Mouse (Mus musculus) lung, adult 2 months (tissue): ENCODE measurements around the gene Ccl22. TPM values are rescaled to one million over a fixed set of nuclear protein-coding genes. Genes with fewer than 3 reads are reported as not detected.

Experiments used
- DNase-seq: peaks from one replicate; pipeline ENCODE4 v3.0.0; 2022
- H3K4me1 ChIP-seq: fragments of 200-500 bp; 2 replicates; pipeline ENCODE4 v1.6.1; 2011; ENCODE audit warnings: low read length; ENCODE audit not compliant: control insufficient read depth, insufficient read depth
- H3K4me3 ChIP-seq: fragments of 200-500 bp; replicated peaks from 2 replicates; pipeline ENCODE3; 2011; ENCODE audit warnings: low read depth, mild to moderate bottlenecking, control low read depth, low read length; ENCODE audit errors: extremely low read depth
- CTCF ChIP-seq: fragments of 200-500 bp; IDR thresholded peaks from 2 replicates; pipeline ENCODE4 v1.5.1; 2011; ENCODE audit warnings: mild to moderate bottlenecking, low read length, control low read depth; ENCODE audit not compliant: insufficient read depth
- POLR2A ChIP-seq: fragments of 200-500 bp; IDR thresholded peaks from 2 replicates; pipeline ENCODE4 v1.6.1; 2011; ENCODE audit warnings: low read depth, mild to moderate bottlenecking, control low read depth, low read length, borderline replicate concordance; ENCODE audit errors: extremely low read depth
- WGBS: fragments of 180-500 bp; shearing (Covaris S2); methylation state at CpG from one replicate; pipeline ENCODE4 v1.1.7; 2018; 5-methylcytosine and 5-hydroxymethylcytosine counted together
- polyA plus RNA-seq: library from polyadenylated mRNA; depleted of rRNA; stranded (reverse); fragments of >200 nt; gene quantifications from 2 replicates; pipeline ENCODE4 v1.2.3, GENCODE M21; 2012

Gene Ccl22
- polyA plus RNA-seq, 1 experiment: 11.8 TPM

DNA sequence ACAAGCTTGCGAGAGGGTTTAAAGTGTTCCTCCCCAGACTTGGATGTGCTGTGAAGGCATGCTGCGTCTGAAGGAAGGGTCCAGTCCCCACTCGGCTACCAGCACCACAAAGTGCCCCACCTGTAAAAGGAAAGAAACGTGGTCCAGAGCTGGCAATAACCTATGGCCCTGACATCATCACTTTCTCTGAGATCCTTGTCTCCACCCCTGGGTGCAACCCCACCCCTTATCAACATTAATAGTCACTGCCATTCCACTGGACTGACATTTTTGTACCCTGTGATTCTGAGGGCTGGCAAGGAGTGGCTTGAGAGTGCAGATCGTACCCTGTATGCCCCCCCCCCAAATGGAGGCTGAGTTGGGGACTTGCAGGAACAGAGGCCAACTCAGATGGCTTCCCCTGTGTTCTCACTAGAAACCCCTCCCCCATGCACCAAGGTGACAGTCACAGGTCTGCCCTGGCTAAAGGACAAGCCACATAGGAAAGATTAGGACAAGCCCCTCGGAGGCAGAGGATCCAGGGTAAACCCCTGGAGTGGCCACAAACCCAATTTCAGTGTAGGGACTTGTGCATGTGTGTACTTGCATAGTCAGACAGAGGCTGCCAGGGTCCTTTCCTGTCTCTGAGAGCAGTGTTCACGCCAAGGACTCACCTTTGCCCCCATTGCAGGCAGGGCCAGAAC, 35.9 kb downstream of the Ccl22 start:
- Histone ChIP-seq H3K4me3 (no peak overlapping the region), H3K4me1 (peaks cover 14% of the 10 kb centered on the region)
- 75% methylated on average over 7 of the region's 7 CpGs for WGBS
- no peak for DNase-seq
- TF ChIP-seq POLR2A: no peak
- TF ChIP-seq CTCF: no peak

DNA sequence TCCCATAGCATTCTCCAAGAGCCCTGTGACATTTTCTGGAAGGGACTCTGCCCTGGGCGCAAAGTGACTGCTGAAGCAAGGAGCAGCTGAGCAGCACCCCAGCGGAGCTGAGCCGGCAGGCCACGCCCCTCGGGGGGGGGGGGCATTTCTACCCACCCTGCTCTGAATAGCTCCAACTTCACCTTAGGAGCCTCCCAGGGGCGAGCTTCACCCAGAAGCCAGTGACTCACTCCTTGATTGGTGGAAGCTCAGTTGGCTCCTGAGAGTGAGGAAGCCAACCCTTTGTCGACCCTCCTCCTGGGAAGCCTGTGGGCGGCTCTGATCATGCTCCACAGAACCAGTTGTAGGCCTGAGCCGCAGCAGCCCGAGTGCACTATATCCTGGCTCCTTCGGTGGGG, 36.4 kb downstream of the Ccl22 start:
- peaks cover 14% of the 10 kb centered on the region for H3K4me1 ChIP-seq
- no peak for TF ChIP-seq POLR2A
- DNase-seq: peak; percentile 14
- 29% methylated on average over 11 of the region's 11 CpGs for WGBS
- H3K4me3 ChIP-seq: no peak overlapping the region

DNA sequence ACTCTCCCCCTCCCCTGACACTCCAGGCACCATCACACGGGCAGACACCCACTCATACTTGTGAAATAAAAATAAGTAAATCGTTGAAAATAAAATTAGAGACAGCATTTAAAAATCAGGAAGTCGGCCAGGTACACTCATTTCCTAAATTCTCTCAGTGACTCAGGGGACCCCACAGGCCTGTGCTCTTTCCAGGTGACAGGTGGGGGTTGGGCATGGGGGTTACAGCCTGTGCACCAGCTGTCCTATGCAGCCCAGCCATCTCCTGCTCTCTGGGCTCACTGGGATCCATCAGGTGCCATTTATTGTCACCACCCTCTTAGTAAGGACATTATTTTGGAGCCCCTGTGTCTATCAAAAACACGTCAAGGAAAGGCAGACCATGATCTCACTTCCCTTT, 38.5 kb downstream of the Ccl22 start:
- DNase-seq: no peak
- H3K4me1 ChIP-seq: peaks cover 9% of the 10 kb centered on the region
- no peak overlapping the region for H3K4me3 ChIP-seq
- TF ChIP-seq CTCF: no peak
- 49% methylated on average over 4 of the region's 4 CpGs for WGBS

DNA sequence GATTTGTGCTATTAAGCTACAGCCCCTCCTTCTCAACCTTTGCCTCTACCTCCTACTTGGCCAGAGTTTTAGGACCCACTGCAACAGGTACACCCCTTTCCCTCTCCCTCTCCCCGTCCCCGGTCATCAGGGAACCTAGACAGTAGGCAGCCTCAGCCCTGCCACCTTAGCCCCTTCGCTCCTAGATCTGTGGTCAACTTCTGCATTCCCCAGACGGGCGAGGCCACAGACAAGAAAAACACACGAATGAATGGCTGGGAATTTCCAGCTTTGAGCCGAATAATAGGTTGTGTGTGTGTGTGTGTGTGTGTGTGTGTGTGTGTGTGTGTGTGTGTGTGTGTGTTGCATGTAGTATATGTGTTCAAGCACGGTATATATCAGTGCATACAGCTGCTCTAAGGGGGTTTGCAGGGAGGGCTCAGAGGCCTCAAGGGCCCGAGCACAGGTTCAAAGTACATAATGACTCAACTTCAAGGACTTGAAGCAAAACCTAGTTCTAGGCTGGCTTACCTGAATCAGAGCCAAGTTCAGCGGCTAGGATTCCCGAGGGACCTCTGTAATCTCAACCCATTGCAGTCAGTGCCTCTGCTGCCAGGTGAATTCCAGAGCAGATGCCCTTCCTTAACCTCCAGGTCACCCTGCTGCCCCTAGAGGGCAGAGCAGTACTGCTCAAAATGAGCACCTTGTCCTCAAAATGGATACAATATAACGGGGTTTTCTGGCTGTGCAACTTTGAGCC, 40.0 kb downstream of the Ccl22 start:
- Histone ChIP-seq H3K4me3 (no peak overlapping the region), H3K4me1 (peaks cover 8% of the 10 kb centered on the region; the same call in 1 of the 2 replicates)
- WGBS: 42% methylated on average over 12 of the region's 12 CpGs
- no peak for TF ChIP-seq POLR2A
- TF ChIP-seq CTCF: peak; percentile 72
- peak; percentile 57 for DNase-seq

DNA sequence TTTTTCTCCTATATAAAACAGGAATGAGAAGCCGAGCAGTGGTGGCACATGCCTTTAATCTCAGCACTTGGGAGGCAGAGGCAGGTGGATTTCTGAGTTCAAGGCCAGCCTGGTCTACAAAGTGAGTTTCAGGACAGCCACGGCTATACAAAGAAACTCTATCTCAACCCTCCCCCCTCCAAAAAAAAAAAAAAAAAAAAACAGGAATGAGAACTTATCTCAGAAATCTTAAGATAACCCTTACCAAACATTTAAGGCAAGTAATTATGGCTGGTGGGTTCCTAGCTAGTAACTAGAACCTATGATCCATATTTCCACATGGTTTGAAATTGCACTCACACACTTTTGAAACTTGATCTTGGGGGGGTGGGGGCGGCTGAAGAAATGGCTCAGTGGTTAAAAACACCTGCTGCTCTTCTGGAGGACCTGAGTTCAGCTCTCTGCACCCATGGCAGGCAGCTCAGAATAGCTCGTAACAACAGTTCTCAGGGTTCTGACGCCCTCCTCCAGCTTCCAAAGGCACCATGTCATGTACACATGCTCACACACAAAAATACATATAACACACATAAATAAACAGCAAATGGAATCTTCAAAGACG, 40.7 kb downstream of the Ccl22 start:
- Histone ChIP-seq H3K4me1 (peaks cover 8% of the 10 kb centered on the region; the same call in 1 of the 2 replicates), H3K4me3 (no peak overlapping the region)
- DNase-seq: no peak
- WGBS: 75% methylated on average over 6 of the region's 6 CpGs
- TF ChIP-seq CTCF (no peak), POLR2A (no peak)

DNA sequence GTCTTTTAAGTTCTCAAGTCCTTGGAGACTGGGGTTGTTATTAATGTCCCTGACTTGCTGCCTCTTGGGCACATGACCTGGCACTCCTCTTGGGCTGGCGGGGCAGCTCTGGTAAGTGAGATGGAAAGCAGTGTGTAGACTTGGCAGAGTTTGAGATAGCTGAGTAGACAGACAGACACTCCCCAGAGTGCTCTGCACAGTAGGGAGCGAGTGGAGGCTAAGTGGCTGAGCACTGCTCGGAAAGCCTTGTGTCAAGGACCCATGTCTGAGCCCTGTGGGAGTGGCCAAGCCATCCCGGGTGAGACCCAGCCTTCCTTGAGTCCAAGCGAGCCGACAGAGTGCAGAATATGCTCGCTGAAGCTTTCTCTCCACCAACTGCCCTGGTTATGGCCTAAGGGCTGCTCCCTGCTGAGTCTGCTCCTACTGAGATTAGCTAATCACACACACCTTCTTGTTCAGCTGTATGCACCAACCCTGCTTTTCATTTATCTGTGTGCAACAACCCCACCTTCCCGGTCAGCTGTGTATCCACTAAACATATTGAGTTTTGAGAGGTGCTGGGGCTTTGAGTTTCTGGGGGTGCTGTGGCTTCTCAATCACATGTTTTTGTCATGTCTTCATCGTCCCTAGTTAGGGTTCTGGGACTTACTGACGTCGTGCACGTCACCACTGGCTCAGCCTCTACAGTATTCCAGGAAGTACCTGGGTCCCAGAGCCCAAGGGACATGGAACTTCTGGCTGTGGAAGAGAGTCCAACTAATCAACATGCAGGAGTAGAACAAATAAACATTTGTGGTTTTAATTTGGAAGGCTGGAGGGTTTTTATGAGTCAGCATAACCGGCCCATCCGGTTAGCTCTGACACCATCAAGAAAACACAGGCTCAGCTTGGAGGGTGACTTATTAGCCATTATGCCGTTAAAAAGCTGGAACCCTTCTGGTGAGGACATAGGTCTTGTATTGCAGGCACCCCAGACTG, 42.4 kb downstream of the Ccl22 start:
- no peak for TF ChIP-seq POLR2A
- no peak overlapping the region for H3K4me3 ChIP-seq
- WGBS: 48% methylated on average over 15 of the region's 15 CpGs
- H3K4me1 ChIP-seq: peaks cover 8% of the 10 kb centered on the region; the same call in 1 of the 2 replicates
- peak; percentile 46 for DNase-seq

DNA sequence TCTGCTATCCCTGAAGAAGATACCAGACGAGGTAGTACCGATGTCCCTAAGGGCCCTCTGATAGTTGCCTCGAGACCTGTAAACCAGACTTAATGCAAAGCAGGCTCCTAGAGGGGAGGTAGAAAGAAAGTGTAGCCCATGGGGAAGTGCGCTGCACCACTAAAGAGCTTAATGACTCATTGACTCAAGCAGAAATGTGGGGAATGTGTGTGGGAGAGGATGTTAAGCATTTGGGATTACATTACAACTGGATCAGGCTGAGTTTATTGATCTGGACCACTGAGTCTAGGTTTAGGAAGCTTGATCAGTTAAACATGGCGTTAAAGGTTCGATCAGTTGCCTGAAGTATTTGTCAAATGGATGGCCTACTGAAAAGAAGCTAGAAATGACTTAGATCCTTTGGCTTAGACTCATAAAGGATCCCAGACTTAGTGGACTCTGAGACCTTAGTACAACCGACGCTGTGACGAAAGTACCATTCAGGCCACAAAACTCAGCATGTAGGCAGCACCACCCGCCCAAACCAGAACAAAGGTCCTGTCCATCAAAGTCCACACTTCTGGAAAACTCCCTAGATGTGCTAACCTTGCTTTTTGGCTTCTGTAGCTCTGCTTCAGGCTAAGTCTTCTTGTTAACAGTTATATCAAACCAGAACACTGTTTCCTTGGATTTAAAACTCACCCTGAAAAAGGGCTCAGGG, 44.0 kb downstream of the Ccl22 start:
- TF ChIP-seq CTCF: no peak
- no peak for TF ChIP-seq POLR2A
- Histone ChIP-seq H3K4me3 (no peak overlapping the region), H3K4me1 (peaks cover 8% of the 10 kb centered on the region; the same call in 1 of the 2 replicates)
- 88% methylated on average over 10 of the region's 10 CpGs for WGBS
- no peak for DNase-seq

DNA sequence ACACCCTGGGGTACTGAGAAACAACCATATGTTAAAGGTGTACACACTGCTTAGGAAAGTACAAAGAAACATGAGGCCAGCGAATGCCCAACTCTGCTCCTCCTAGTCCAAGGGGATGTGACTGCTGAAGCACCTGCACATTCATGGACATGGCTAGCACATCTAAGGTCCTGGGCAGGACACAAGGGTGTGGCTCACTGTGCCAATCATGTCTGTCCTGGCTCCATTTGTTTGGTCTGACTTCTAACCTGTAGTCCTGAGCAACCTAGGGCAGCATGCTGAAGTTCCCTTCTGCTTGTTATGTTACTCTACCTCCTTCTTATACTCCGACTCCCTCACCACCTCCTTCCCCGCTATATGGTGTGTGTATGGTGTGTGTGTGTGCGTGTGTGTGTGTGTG, 49.0 kb downstream of the Ccl22 start:
- Histone ChIP-seq H3K4me3 (no peak overlapping the region), H3K4me1 (no peaks in the 10 kb centered on the region)
- no peak for DNase-seq
- TF ChIP-seq POLR2A (no peak), CTCF (no peak)
- 90% methylated on average over 4 of the region's 4 CpGs for WGBS

DNA sequence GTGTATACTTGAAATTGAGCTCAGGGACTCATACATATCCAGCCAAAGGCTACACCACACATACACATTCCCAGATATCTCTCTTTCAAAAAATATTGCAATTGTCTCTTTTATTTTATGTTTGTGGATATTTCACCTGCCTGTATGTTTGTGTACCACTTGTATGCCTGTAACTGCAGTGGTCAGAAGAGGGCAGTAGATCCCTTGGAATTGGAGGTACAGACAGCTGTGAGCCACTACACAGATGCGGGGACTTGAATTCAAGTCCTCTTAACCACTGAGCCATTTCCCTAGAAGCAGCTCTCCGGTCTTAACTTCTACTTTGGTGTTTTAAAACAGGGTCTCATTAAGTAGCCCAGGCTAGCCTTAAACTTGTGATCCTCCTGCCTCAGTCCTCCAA, 49.4 kb downstream of the Ccl22 start:
- Histone ChIP-seq H3K4me1 (no peaks in the 10 kb centered on the region), H3K4me3 (no peak overlapping the region)
- no peak for TF ChIP-seq POLR2A
- 0 out of 2 replicates have a peak, but pooled peaks have one; percentile 5 for TF ChIP-seq CTCF
- WGBS: 95% methylated on average over 2 of the region's 2 CpGs
- no peak for DNase-seq
